Mouse (Mus musculus): ENCODE measurements around the gene Jazf1.

- TF ChIP-seq POLR2A (IDR thresholded peaks at IDR 0.05; ENCODE audit: low read depth, low read length) (no peak), CTCF (IDR thresholded peaks at IDR 0.05; ENCODE audit: extremely low read depth, insufficient read length, insufficient replicate concordance, low read depth, low read length) (no peak)
These were observed 175.5 kb downstream of the Jazf1 start for GRCm38 (mm10) chr6:52892978-52893377.
